Mouse (Mus musculus): ENCODE results near the gene Rftn1.

DNA sequence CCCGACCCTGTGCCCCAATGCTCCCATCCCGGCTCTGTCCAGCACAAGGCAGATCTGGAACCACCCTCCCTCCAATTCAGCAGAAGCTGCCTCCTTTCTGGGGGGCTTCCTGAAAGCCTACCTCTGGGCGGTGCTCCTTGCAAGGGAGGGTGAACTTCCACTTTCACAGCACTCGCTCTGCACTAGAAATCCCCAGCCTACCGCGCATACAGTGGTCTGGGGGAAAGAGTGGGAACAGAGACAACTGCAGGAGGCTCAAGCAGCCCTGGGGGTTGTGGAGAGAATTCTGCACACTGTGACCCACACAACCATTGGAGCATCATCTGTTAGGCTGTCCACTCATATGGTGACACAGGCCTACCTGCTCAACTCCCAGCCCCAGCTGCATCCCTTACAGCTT is 30.7 kb downstream of the Rftn1 start:
- TF ChIP-seq POLR2A (IDR thresholded peaks at IDR 0.05; ENCODE audit: insufficient read depth, low read length), result no peak
- TF ChIP-seq CTCF (IDR thresholded peaks at IDR 0.05; ENCODE audit: low read depth, low read length), result no peak
- TF ChIP-seq EP300 (IDR thresholded peaks at IDR 0.05; ENCODE audit: insufficient read depth, low read depth, low read length), result no peak
